Mouse (Mus musculus): ENCODE data around the gene Tmem201.

The Tmem201 gene

GRCm38 (mm10) chr4:149719686-149720085 is 18.2 kb downstream of the Tmem201 start:
- DNase-seq: peak; percentile 34 to 75

GRCm38 (mm10) chr4:149714542-149714941 is 23.3 kb downstream of the Tmem201 start:
- DNase-seq: no peak

DNA sequence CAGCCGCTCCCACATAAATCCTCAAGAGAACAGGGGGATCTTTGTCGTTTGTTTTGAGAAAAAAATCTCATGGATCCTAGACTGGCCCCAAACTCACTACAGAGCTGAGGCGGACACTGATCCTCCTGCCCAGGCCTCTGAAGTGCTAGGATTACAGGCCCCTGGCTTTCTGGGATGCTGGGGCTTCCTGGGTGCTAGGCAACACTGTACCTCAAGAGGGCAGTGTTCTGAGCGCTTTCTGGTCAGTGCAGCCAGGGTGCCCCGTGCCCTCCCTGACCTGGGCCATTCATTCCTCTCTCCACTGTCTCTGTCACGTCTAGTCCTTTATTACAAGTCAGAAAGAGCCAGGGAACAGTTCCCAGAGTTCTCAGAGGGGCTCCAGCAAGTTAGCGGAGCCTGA is 25.9 kb downstream of the Tmem201 start:
- DNase-seq: peak; percentile 39 to 77

DNA sequence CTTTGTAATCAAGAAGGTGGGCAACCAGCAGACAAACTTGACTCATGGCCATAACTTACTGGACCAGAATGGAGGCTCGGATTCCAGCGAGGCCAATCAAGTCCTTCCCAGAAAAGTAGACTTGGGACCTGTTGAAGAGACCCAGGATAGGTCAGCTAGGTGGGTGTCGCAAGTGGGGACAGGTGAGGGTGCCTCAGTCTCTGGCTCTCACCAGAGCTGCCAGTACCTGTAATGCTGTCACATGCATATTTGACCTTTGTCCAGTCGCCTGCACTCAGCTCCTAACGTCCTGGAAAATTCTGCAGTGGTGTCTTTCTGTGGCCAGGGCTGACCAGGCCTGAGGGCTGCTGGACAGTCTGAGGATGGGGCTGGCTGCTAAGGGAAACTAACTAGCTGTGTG is 26.4 kb downstream of the Tmem201 start:
- DNase-seq: no peak

DNA sequence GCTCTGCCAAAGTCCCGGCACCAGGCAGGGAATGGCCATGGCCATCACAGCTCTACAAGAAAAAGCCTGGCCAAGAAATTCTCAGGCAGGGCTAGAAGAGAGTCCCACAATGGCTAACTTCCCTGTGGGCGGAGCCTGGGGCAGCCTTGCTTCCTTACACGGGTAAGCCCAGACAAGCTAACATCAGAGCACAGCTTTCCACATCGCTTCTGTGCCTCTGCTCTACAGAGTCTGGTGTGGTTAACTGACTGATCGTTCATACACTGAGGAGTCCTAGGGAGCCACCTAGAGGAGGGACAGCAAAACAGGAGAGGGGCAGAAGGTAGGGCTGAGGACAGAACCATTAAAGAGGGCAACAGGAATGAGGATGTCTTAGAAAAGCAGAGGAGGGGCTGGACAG is 27.3 kb downstream of the Tmem201 start:
- peak; percentile 68 to 75 for DNase-seq

GRCm38 (mm10) chr4:149705941-149706340 is 31.9 kb downstream of the Tmem201 start:
- DNase-seq: no peak

- no peak for DNase-seq
Observed at GRCm38 (mm10) chr4:149705298-149705697, 32.5 kb downstream of the Tmem201 start.

DNA sequence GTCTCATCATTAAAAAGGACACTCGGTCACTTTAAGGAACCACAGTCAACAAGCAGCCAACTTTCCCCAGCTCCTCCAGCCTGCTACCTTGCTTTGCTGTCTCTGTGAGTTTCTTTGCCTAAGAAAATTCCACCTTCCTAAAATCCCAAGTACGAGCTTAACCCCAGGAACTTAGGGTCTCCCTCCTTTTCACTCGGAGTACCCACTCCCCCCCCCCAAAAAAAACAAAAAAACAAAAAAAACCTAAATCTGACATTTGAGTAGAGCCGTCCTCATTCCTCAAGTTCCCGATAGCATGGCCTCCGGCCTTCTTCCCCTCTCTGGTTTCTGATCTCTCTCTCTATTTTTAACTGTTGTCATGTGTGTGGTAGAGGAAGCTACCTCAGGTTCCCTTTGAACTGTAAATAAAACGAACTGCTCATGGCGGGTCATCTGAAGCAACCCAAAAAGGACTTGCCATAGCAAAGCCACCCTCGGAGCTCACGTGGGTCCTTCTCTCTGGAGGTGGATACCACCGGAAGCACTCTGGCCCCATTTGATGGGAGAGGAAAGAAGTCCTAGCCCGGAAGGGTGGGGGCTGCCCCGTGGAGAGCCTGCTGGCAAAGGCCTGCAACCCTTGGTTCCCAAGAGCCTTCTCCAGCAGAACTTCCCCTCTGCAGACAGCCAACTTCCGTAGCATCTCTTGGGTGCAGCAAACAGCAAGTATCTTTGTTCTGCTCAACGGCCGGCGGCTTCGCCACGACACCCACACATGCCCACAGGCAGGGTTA is 35.4 kb downstream of the Tmem201 start, which contains the start of gene Pik3cd:
Gene Pik3cd, minus strand, starts transcription at position 362 of the 770 bp plus-strand sequence.
- DNase-seq: peak in 1 of 2 experiments; percentile 27

GRCm38 (mm10) chr4:149701426-149702209 is 36.2 kb downstream of the Tmem201 start:
- DNase-seq: peak in 1 of 2 experiments; percentile 77

- DNase-seq: no peak
Observed at GRCm38 (mm10) chr4:149699953-149700352, 37.9 kb downstream of the Tmem201 start.

DNA sequence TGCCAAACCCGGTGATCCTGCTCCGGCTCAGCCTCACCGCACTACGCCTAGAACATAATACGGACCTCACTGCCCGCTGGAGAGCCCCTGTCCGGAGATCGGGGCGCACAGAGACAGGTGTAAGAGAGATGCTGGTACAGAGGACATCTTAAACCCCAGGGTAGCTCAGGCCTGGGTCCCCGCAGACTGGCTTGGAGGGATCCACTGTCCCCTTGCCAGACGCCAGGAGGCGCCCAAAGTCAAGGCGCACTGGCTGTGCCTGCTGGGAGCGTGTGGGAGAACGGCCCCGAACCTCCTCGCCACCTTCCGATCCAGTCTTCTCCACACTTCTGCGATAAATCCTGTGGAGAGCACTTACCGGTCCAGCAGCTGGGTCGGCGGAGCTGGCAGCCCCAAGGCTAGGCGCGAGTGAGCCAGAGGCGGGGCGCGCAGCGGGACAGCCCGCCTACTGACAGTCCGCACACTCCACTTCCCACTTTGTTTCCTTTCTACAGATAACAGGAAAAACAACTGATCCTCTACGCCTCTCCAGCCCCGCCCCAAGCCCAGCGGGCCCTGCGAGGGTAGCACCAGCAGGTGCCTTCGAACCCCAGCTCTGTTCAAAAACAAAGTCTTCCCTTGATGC is 39.5 kb downstream of the Tmem201 start:
- DNase-seq: peak; percentile 51 to 71

DNA sequence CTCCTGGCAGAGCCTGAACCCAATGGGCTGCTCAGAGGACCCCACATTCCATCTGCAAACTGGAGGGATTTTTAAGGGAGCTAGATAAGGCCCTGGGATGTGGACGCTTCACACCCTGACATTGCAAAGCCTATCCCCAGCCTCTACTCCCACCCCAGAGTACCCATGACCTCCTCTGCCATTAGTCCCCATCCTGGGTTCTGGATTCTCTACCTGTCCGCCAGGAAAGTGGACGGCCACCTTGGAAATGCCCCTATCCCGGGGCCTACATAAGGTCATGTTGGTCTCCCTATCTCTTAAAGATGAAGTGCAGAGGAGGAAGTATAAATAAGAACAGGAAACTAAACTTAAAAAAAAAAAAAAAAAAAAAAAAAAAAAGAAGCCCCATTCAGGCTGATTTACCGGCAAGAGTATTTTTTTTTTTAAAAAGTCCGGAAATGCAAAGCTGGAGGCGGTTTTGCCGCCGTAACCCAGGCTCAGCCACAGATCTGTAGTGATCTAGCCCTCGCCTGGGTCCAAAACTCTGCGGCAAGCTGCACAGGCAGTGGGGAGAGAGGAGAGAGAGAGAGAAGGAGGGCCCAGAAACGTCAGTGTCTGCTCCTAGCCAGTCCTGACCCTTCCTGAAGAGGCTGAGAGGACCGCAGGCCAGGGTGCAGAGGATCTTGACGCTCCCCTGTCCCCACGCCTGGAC is 40.2 kb downstream of the Tmem201 start:
- peak in 1 of 2 experiments; percentile 32 for DNase-seq

GRCm38 (mm10) chr4:149696189-149696971 is 41.5 kb downstream of the Tmem201 start:
- DNase-seq: peak; percentile 73 to 77

DNA sequence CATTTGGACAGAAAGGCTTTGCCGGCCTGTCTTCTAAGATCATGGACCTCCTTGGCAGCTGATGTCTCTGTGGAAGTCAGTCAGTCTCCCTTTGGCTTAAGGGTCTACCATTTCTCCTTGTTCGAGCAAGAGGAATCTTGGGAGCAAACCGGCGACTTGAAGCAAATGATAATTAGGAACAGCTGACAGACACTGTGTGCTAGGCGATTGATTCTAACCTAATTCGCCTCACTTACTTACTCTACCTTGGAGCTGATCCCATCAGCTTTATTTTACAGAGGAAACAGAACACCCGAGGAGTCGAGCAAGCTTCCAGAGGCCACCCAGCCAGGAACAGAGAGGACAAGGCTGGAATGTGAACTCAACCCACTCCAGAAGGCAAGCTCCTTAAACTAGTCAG is 46.5 kb downstream of the Tmem201 start:
- no peak for DNase-seq

DNA sequence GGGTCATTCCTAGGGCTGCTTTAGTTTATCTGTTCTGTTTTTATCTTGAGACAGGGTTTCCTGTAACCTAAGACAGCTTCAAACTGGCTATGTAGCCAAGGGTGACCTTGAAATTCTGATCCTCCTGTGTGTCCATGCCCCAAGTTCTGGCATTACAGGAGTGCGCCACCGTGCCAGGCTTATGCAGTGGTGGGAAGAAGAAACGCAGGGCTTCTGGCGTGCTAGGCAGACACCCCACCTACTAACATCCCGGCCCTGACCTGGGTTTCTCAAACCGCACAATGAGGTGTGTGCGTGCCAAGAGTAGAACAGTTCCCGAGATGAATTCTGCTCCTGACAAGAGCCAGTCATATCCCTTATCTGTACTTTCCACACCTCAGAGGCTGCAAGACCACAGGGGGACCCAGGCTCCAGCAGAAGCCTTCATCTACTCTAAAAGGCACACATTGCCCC is 47.0 kb downstream of the Tmem201 start:
- DNase-seq: no peak

GRCm38 (mm10) chr4:149689822-149690700 is 47.8 kb downstream of the Tmem201 start:
- no peak for DNase-seq

GRCm38 (mm10) chr4:149688861-149689260 is 49.0 kb downstream of the Tmem201 start:
- DNase-seq: no peak

DNA sequence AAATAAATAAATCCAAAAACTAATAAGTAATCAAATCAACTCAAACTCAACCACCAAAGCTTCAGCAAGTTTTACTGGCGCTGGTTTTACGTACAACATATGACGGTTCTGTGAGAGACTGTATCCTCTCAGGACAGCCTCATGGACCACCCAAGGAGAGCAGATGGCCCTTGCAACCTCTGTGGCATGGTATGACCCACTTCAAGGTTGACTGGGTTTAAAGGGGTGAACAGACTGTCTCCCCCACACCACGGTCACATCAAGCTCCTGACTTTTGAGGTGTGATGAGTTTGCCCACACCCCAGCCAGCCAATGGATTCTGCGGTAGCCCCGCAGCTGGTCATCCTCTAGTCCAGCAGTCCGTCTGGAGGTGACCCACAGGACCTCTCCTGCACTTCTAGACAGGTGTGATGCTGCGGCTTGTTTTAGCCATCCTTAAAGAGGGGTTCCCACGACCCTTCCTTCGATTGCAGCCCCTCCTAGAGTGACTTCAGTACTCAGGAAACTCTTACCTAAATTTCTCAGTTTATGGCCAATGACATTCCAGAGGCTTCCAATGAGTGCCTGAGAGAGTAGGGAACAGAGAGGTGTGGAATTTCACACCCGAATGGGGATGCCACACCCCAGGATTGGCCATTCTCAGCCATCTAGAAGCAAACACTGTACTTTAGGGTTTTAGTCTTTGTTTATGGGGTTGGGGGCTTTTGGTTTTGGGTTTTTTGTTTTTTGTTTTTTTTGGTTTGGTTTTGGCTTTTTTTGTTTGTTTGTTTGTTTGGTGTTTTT is 52.8 kb downstream of the Tmem201 start:
- no peak for DNase-seq

DNA sequence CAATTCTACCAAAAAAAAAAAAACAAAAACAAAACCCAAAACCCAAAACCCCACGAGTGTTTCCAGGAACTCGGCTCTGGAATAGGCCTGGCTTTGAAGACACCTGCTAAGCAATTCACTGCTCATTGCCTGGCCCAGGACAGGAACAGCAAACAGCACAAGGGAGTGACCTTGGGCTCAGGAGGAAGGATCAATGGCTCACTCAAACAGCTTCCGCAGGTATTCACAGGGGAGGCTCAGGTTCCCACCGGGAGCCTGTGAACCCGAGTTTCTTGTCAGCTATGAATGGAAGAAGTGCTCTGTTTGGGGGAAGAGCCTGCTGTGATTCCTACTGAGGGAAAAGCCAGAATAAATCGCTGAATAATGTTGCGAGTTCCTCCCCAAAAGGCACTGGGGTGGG is 54.0 kb downstream of the Tmem201 start:
- no peak for DNase-seq

Measured in kidney, postnatal 36 days (tissue).